Mouse (Mus musculus) midbrain, embryonic 12.5 days (tissue): ENCODE measurements around the gene Jagn1. TPM values are rescaled to one million over a fixed set of nuclear protein-coding genes. Genes with fewer than 3 reads are reported as not detected.

Experiments
- ATAC-seq: fragments of 200-750 bp; cut with Nextera tagmentation; 2 replicates; pipeline ENCODE4 v1.8.0; 2017; ENCODE audit warnings: low read depth, moderate TSS enrichment, moderate library complexity; ENCODE audit not compliant: low FRiP score
- H3K27ac ChIP-seq: fragments of 300-500 bp; sonication (generic); replicated peaks from 2 replicates; pipeline ENCODE4 v1.5.1; 2016; ENCODE audit warnings: mild to moderate bottlenecking
- H3K27me3 ChIP-seq: fragments of 300-500 bp; sonication (generic); 2 replicates; pipeline ENCODE4 v1.6.1; 2016; ENCODE audit warnings: mild to moderate bottlenecking
- H3K36me3 ChIP-seq: fragments of 300-500 bp; sonication (generic); 2 replicates; pipeline ENCODE4 v1.6.1; 2016
- H3K4me1 ChIP-seq: fragments of 300-500 bp; sonication (generic); 2 replicates; pipeline ENCODE4 v1.6.1; 2016
- H3K4me2 ChIP-seq: fragments of 300-500 bp; sonication (generic); replicated peaks from 2 replicates; pipeline ENCODE4 v1.6.1; 2016; ENCODE audit warnings: mild to moderate bottlenecking, moderate library complexity
- H3K4me3 ChIP-seq: fragments of 300-500 bp; sonication (generic); 2 replicates; pipeline ENCODE4 v1.5.1; 2016; ENCODE audit warnings: mild to moderate bottlenecking
- H3K9ac ChIP-seq: fragments of 300-500 bp; sonication (generic); replicated peaks from 2 replicates; pipeline ENCODE4 v1.6.1; 2016; ENCODE audit warnings: mild to moderate bottlenecking, moderate library complexity
- H3K9me3 ChIP-seq: fragments of 300-500 bp; sonication (generic); 2 replicates; pipeline ENCODE4 v1.6.1; 2016; ENCODE audit warnings: mild to moderate bottlenecking
- WGBS: fragments of 180-500 bp; shearing (Covaris S2); methylation state at CpG from one replicate; pipeline ENCODE4 v1.1.7; 2016; 5-methylcytosine and 5-hydroxymethylcytosine counted together
- polyA plus RNA-seq: library from polyadenylated mRNA; unstranded; fragments of >200 nt; fragmentation: Nextera tagmentation; extraction: Ambion mirVana; gene quantifications from 2 replicates; pipeline ENCODE4 v1.2.1, GENCODE M21; 2016

The Jagn1 gene
- polyA plus RNA-seq, 1 experiment from 2014 or later: 73.4 TPM

DNA sequence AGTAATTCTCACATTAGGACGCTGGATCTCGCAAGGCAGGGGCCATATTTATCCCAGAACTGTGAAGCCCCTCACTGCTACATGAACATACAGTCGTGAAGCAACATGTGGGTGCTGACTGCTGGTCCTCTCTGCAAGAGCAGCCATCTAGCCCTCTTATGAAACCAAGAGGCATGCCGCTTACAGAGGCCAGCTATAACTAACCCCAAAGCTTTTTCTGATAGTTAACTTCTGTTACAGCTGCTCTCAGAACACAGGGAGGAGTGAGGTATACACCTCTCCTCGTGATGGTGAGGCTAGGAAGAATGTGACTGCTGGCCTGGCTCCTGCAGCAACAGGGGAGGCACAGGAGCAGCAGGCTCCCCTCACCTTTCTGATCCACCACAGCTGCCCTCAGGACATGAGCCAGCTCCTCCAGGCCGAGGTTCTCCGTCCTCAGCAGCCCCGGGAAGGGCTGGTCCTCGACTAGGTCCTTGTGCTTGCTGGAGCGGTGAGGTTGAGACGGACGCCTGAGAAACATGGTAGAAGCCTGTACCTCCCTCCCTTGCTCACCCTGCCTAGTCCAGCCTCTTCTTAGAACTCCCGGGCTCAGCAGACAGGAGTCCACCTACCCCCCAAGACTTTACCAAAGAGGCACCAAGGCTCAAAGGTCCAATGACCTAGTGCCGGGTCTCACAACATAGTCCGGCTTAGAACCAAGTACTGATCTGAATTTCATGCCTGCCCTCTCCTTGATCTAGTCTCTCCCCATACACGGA lies 23.7 kb upstream of the Jagn1 start:
- Histone ChIP-seq H3K36me3 (peaks cover 25% of the 10 kb centered on the region), H3K9me3 (no peaks in the 10 kb centered on the region), H3K27me3 (no peaks in the 10 kb centered on the region), H3K4me3 (peak overlapping the region; percentile 60), H3K4me1 (peaks cover 18% of the 10 kb centered on the region), H3K9ac (peak overlapping the region; percentile 73), H3K27ac (peak overlapping the region; percentile 22; the same call in 1 of the 2 replicates), H3K4me2 (peak overlapping the region; percentile 88)
- peak; percentile 68; the same call in 1 of the 2 replicates for ATAC-seq
- WGBS: 18% methylated on average over 16 of the region's 16 CpGs

DNA sequence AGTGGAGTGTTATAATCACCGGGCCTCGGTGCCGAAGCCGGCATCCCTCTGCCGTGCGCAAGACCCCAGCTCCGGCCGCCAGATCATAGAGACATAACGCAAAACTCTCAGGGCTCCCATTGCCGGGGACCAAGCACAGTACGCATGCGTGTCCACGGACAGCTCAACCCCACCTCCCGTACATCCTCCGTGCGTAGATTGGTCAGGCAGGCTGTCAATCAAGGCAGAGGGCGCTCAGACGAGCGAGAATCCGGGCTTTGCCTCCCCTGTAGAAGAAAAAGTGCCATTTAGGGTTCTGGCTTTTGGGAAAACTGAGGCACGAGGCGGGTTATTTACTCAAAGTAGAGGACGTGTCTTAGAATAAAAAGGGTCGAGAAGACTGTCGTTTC lies 23.2 kb upstream of the Jagn1 start, which contains the start of gene Rpusd3:
Gene Rpusd3 (minus strand): TSS at position 142 of the 389 bp plus-strand sequence.
- Histone ChIP-seq H3K4me2 (peak within 1 kb of the TSS; percentile 88), H3K9ac (peak within 1 kb of the TSS; percentile 73), H3K27ac (peak within 1 kb of the TSS; percentile 22; the same call in 1 of the 2 replicates), H3K4me1 (peaks cover 18% of the 10 kb centered on the region), H3K4me3 (peak within 1 kb of the TSS; percentile 60), H3K9me3 (no peaks in the 10 kb centered on the region), H3K27me3 (no peaks in the 10 kb centered on the region), H3K36me3 (peaks cover 25% of the 10 kb centered on the region)
- ATAC-seq: peak; percentile 98
- WGBS: under 1% methylated on average over 25 of the region's 25 CpGs

DNA sequence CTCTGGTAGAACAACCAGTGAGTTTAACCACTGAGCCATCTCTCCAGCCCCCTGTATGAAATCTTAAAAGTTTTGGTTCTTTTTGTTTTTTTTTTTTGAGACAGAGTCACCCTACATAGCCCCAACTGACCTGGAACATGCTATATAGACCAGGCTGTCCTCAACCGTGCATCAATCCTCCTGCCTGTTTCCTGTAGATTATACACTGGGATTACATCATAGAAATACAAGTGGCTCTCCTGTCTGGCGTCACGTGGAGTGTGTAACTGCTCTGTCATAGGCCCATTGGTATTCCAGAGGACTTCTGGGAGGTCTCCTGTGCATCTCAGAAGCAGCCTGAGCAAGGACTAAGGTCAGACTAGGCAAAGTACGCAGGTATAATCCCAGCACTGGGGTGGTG lies 19.4 kb upstream of the Jagn1 start:
- Histone ChIP-seq H3K4me3 (no peak overlapping the region), H3K4me1 (peaks cover 11% of the 10 kb centered on the region), H3K36me3 (no peaks in the 10 kb centered on the region), H3K27ac (no peak overlapping the region), H3K27me3 (no peaks in the 10 kb centered on the region), H3K4me2 (no peak overlapping the region), H3K9me3 (peaks cover 4% of the 10 kb centered on the region; the same call in 1 of the 2 replicates), H3K9ac (no peak overlapping the region)
- 81% methylated on average over 4 of the region's 4 CpGs for WGBS
- no peak for ATAC-seq

DNA sequence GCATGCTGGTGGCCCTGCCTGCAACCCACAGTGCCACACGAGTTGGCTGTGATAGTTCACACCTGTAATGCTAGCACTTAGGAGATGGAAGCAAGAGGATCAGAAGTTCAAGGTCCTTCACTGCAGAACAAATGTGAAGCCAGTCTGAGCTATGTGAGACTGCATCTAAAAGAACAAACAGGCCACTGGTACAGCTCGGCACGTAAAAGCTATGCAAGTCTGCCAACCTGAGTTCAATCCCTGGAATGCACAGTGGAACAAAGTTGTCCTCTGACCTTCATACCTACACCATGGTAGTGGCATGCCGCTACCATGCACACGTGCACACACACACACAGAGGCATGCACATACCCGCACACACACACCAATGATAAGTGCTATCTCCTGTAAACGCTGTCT lies 18.2 kb upstream of the Jagn1 start:
- peaks cover 4% of the 10 kb centered on the region; the same call in 1 of the 2 replicates for H3K4me1 ChIP-seq
- no peak overlapping the region for H3K4me2 ChIP-seq
- no peak overlapping the region for H3K9ac ChIP-seq
- WGBS: 88% methylated on average over 7 of the region's 7 CpGs
- no peak for ATAC-seq
- H3K27me3 ChIP-seq: no peaks in the 10 kb centered on the region
- H3K4me3 ChIP-seq: no peak overlapping the region
- H3K27ac ChIP-seq: no peak overlapping the region
- H3K9me3 ChIP-seq: peaks cover 4% of the 10 kb centered on the region; the same call in 1 of the 2 replicates
- H3K36me3 ChIP-seq: no peaks in the 10 kb centered on the region

DNA sequence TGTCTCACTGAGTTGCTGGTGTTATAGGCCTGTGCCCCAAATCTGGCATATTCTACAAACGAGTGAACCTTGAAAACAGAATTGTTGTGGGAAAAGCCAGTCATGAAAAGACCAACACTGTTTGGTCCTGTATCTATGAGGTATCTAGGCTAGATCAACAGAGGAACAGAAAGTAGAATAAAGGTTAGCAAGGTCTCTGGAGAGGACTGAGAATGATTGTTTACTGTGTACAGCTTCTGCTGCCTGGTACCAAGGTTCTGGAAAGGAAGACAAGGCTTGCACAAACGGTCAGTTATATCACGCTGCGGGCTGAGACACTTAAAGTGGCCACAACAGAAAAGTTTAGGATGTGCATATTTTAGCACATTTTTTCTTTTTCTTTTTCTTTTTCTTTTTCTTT lies 15.7 kb upstream of the Jagn1 start:
- WGBS: 95% methylated on average over 4 of the region's 4 CpGs
- Histone ChIP-seq H3K27me3 (no peaks in the 10 kb centered on the region), H3K9me3 (peaks cover 4% of the 10 kb centered on the region; the same call in 1 of the 2 replicates), H3K4me3 (no peak overlapping the region), H3K27ac (no peak overlapping the region), H3K4me1 (no peaks in the 10 kb centered on the region), H3K36me3 (no peaks in the 10 kb centered on the region), H3K9ac (no peak overlapping the region), H3K4me2 (no peak overlapping the region)
- no peak for ATAC-seq

DNA sequence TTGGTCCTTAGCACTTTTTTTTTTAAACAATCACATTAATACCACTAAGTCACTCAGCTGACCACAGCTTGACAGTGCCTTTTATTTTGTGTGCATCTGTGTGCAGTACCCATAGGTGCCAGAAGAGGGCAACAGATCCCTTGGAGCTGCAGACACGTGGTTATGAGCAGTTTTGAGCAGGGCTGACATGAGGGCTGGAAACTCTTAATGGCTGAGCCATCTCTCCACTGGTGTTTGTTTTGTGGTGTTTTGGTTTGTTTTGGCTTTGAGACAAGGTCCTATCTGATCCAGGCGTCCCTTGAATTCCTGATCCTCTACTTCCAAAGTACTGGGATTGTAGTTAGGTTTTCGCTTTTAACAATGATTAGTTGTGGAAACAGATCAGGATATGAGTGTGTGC lies 15.0 kb upstream of the Jagn1 start:
- Histone ChIP-seq H3K27me3 (no peaks in the 10 kb centered on the region), H3K4me1 (no peaks in the 10 kb centered on the region), H3K4me2 (no peak overlapping the region), H3K4me3 (no peak overlapping the region), H3K9ac (no peak overlapping the region), H3K27ac (no peak overlapping the region), H3K9me3 (peaks cover 4% of the 10 kb centered on the region; the same call in 1 of the 2 replicates), H3K36me3 (no peaks in the 10 kb centered on the region)
- 65% methylated on average over 3 of the region's 3 CpGs for WGBS
- ATAC-seq: no peak

DNA sequence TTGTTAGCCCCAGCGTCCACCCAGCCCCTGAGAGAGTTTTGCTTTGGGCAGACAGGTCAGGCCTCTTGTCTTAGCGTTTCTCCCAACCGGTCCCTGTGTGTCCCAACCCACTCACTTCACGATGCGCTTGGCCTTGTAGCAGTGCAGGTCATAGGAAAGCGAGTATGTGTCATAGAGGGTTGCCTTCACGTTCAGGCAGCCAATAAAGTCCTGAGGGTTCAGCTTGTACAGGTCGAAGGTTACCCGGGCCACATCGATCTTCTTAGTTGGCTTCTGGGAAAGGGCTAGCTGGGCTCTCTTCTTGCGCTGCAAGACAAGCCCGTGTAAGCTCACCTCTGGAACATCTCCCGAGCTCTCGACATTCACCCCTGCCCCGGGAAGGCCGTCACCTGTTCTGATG lies 14.4 kb upstream of the Jagn1 start:
- H3K9ac ChIP-seq: no peak overlapping the region
- no peak for ATAC-seq
- H3K4me2 ChIP-seq: no peak overlapping the region
- no peaks in the 10 kb centered on the region for H3K27me3 ChIP-seq
- peaks cover 4% of the 10 kb centered on the region; the same call in 1 of the 2 replicates for H3K9me3 ChIP-seq
- no peak overlapping the region for H3K27ac ChIP-seq
- WGBS: 92% methylated on average over 16 of the region's 16 CpGs
- no peaks in the 10 kb centered on the region for H3K4me1 ChIP-seq
- no peaks in the 10 kb centered on the region for H3K36me3 ChIP-seq
- no peak overlapping the region for H3K4me3 ChIP-seq

DNA sequence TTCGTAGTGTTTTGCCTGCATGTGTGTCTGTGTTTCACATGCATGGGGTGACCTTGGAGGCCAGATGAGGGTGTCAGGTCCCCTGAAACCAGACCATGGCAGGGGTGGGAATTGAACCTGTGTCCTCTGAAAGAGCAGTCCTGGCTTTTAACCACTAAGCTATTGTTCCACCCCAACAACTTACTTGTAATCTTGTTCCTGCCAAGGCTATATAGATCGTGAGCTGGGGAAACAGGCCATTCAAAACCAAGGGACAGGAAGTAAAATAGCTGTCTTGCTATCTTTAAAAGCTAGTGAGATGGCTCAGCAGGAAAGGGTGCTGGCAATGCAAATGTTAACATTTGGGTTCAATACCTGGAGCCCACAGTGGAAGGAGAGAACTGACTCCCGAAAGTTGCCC lies 12.4 kb upstream of the Jagn1 start:
- Histone ChIP-seq H3K9ac (no peak overlapping the region), H3K9me3 (peaks cover 4% of the 10 kb centered on the region; the same call in 1 of the 2 replicates), H3K4me1 (no peaks in the 10 kb centered on the region), H3K27me3 (no peaks in the 10 kb centered on the region; the same call in 1 of the 2 replicates), H3K4me2 (no peak overlapping the region), H3K36me3 (no peaks in the 10 kb centered on the region), H3K4me3 (no peak overlapping the region), H3K27ac (no peak overlapping the region)
- ATAC-seq: no peak
- WGBS: 83% methylated on average over 3 of the region's 3 CpGs

DNA sequence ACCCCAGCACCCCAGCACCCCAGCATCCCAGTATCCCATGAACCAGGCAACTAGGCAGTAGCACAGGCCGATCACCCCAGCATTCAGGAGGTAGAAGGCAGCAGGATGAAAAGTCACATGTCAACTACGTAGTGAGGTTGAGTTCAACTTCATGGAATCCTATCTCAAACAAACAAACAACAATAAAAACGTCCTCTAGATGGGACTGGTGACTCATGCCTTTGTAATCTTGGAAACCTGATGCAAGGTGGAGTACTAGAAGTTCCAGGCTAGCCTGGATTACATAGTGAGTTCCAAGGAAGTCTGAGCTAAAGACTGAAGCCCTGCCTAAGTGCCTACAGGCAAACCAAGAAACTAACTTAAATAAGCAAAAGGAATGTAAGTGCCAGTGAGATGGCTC lies 11.5 kb upstream of the Jagn1 start:
- no peak overlapping the region for H3K9ac ChIP-seq
- H3K36me3 ChIP-seq: no peaks in the 10 kb centered on the region
- WGBS: 66% methylated on average over 3 of the region's 3 CpGs
- peaks cover 4% of the 10 kb centered on the region; the same call in 1 of the 2 replicates for H3K9me3 ChIP-seq
- ATAC-seq: no peak
- H3K27ac ChIP-seq: no peak overlapping the region
- no peaks in the 10 kb centered on the region for H3K4me1 ChIP-seq
- H3K4me3 ChIP-seq: no peak overlapping the region
- H3K27me3 ChIP-seq: peaks cover 3% of the 10 kb centered on the region; the same call in 1 of the 2 replicates
- H3K4me2 ChIP-seq: no peak overlapping the region

DNA sequence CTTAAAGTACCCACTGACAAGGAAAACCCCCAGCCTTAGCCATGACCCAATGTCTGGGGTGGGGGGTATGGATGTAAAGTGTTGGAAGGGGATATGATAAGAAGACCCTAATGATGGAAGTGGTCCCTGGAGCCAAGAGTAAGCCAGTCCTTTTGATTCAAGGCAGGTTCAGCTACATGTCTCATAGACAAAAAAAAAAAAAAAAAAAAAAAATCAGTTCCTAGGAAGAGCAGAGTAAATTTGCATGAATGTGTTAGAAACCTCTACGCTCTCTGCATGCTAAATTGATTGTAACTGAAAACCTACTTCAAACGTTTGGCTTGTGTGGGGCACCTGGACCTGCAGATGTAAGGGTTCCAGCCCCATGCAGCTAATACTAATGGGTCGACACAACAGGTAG lies 10.6 kb upstream of the Jagn1 start:
- Histone ChIP-seq H3K4me1 (no peaks in the 10 kb centered on the region), H3K27me3 (peaks cover 3% of the 10 kb centered on the region; the same call in 1 of the 2 replicates), H3K9ac (no peak overlapping the region), H3K4me2 (no peak overlapping the region), H3K4me3 (no peak overlapping the region), H3K9me3 (peaks cover 4% of the 10 kb centered on the region; the same call in 1 of the 2 replicates), H3K27ac (no peak overlapping the region), H3K36me3 (no peaks in the 10 kb centered on the region)
- no peak for ATAC-seq
- WGBS: 70% methylated on average over 3 of the region's 3 CpGs

DNA sequence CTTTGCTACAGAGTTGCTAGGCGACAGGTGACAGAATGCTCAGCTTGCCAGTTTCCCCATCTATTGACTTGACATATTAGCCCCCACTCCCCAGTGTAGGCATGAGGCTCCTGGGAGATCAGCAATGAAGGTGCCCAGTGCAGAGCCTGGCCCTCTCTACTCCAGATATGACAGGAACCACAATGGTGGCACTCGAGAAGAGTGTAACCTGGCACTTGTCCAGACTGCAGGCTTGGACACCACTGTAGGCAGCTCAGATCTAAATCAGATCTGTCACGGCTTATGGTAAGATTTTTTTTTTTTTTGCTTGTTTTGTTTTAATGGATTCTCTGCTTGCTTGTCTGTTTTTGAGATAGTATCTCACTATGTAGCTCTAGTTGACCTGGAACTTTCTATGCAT lies 8.7 kb upstream of the Jagn1 start:
- Histone ChIP-seq H3K4me3 (no peak overlapping the region), H3K4me1 (no peaks in the 10 kb centered on the region), H3K27me3 (peaks cover 3% of the 10 kb centered on the region; the same call in 1 of the 2 replicates), H3K36me3 (no peaks in the 10 kb centered on the region), H3K9ac (no peak overlapping the region), H3K9me3 (no peaks in the 10 kb centered on the region), H3K27ac (no peak overlapping the region), H3K4me2 (no peak overlapping the region)
- ATAC-seq: no peak
- WGBS: 84% methylated on average over 3 of the region's 3 CpGs

DNA sequence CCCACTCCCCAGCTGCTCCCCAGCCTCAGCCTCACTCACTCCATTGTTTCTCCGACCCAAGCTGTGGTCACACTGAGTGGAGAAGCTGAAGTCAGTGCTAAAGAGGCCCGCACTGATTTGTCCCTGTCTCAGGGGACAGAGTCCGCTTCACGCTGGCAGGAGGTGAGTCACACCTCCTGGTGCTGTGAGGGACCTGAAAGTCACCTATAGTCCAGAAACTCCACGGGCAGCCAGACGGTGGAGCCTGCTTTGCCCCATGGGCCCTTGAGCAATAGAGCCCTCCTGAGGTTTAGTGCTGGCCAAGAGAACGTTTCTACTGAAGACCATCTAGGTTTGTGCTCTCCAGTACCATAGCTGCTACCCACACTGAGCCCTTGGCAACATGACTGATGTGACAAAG lies 7.7 kb upstream of the Jagn1 start:
- peaks cover 3% of the 10 kb centered on the region; the same call in 1 of the 2 replicates for H3K27me3 ChIP-seq
- no peaks in the 10 kb centered on the region for H3K4me1 ChIP-seq
- no peak for ATAC-seq
- no peak overlapping the region for H3K9ac ChIP-seq
- H3K4me3 ChIP-seq: no peak overlapping the region
- 76% methylated on average over 7 of the region's 7 CpGs for WGBS
- no peaks in the 10 kb centered on the region for H3K9me3 ChIP-seq
- H3K4me2 ChIP-seq: no peak overlapping the region
- H3K27ac ChIP-seq: no peak overlapping the region
- H3K36me3 ChIP-seq: no peaks in the 10 kb centered on the region
